Mouse (Mus musculus) ES-Bruce4 (cell line): Measurements from ENCODE around the gene Tmem104. TPM values are rescaled to one million over a fixed set of nuclear protein-coding genes. Genes with fewer than 3 reads are reported as not detected.

ENCODE experiments used
- H3K27ac ChIP-seq: 2 replicates; pipeline ENCODE4 v1.5.1; 2012; ENCODE audit warnings: low read length, inconsistent platforms; ENCODE audit not compliant: insufficient read depth
- H3K27me3 ChIP-seq: 2 replicates; pipeline ENCODE4 v1.6.1; 2012; ENCODE audit warnings: mild to moderate bottlenecking, low read length, inconsistent platforms; ENCODE audit not compliant: control insufficient read depth, poor library complexity, insufficient read depth, severe bottlenecking
- H3K36me3 ChIP-seq: 2 replicates; pipeline ENCODE4 v1.6.1; 2012; ENCODE audit warnings: inconsistent platforms, mild to moderate bottlenecking, low read length, moderate library complexity; ENCODE audit not compliant: control insufficient read depth, poor library complexity, insufficient read depth, severe bottlenecking
- H3K4me1 ChIP-seq: one replicate; pipeline ENCODE4 v1.8.1; 2011; ENCODE audit warnings: low read length; ENCODE audit not compliant: control insufficient read depth, insufficient read depth
- H3K4me3 ChIP-seq: 2 replicates; pipeline ENCODE4 v1.5.1; 2011; ENCODE audit warnings: low read depth, mild to moderate bottlenecking, low read length
- H3K9ac ChIP-seq: 2 replicates; pipeline ENCODE4 v1.6.1; 2012; ENCODE audit warnings: low read depth, mild to moderate bottlenecking, inconsistent platforms; ENCODE audit not compliant: poor library complexity, severe bottlenecking
- H3K9me3 ChIP-seq: replicated peaks from 2 replicates; pipeline ENCODE4 v1.6.1; 2012; ENCODE audit warnings: mild to moderate bottlenecking, low read length, inconsistent platforms; ENCODE audit not compliant: control insufficient read depth, poor library complexity, insufficient read depth, severe bottlenecking
- CTCF ChIP-seq: IDR thresholded peaks from one replicate; pipeline ENCODE4 v1.8.1; 2011; ENCODE audit warnings: low read depth, low read length
- EP300 ChIP-seq: IDR thresholded peaks from 2 replicates; pipeline ENCODE4 v1.6.1; 2011; ENCODE audit warnings: low read depth, low read length; ENCODE audit not compliant: insufficient read depth
- POLR2A ChIP-seq: IDR thresholded peaks from one replicate; pipeline ENCODE4 v1.8.1; 2011; ENCODE audit warnings: low read length; ENCODE audit not compliant: insufficient read depth
- polyA plus RNA-seq: library from polyadenylated mRNA; stranded (reverse); fragments of >200 nt; gene quantifications from 2 replicates; pipeline ENCODE4 v1.2.4, GENCODE M21; 2011; ENCODE audit warnings: low read depth; ENCODE audit not compliant: missing spikeins, insufficient read depth, insufficient read length

The Tmem104 gene
- polyA plus RNA-seq, 1 experiment, result 8.0 TPM

GRCm38 (mm10) chr11:115215123-115215522 is 27.8 kb downstream of the Tmem104 start:
- H3K9me3 ChIP-seq, result no peaks in the 10 kb centered on the region
- no peaks in the 10 kb centered on the region for H3K27me3 ChIP-seq
- H3K4me3 ChIP-seq, result no peak overlapping the region
- H3K4me1 ChIP-seq, result peaks cover 3% of the 10 kb centered on the region
- H3K9ac ChIP-seq, result no peak overlapping the region
- no peak overlapping the region for H3K27ac ChIP-seq
- no peaks in the 10 kb centered on the region for H3K36me3 ChIP-seq
- TF ChIP-seq CTCF (no peak), EP300 (no peak), POLR2A (no peak)

- no peak overlapping the region for H3K4me3 ChIP-seq
- peaks cover 2% of the 10 kb centered on the region for H3K4me1 ChIP-seq
- H3K9me3 ChIP-seq, result no peaks in the 10 kb centered on the region
- H3K9ac ChIP-seq, result no peak overlapping the region
- no peaks in the 10 kb centered on the region for H3K27me3 ChIP-seq
- no peak for TF ChIP-seq EP300
- no peaks in the 10 kb centered on the region for H3K36me3 ChIP-seq
- no peak overlapping the region for H3K27ac ChIP-seq
Observed at GRCm38 (mm10) chr11:115217439-115218410, 30.4 kb downstream of the Tmem104 start.

DNA sequence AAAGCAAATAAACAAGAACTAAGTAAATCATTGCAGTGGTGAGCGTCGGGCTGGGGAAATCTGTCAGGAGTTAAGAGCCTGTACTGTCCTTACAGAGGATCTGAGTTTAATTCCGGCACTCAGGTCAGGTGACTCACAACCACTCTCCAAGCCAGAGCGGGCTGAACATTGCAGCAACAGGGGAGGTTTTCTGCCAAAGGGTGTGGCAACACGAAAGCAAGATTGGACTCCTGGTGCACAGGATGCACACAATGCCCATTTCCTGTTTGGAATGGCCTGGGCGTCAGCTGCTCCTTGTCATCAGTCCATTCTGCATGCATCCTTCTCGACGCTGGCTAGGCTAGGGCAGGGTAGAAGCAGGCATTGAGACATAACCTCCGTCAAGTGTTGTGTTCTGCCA is 32.0 kb downstream of the Tmem104 start:
- Histone ChIP-seq H3K27ac (no peak overlapping the region), H3K4me3 (no peak overlapping the region), H3K4me1 (peaks cover 2% of the 10 kb centered on the region), H3K9me3 (no peaks in the 10 kb centered on the region), H3K36me3 (no peaks in the 10 kb centered on the region), H3K27me3 (no peaks in the 10 kb centered on the region), H3K9ac (no peak overlapping the region)
- TF ChIP-seq POLR2A, result no peak
- no peak for TF ChIP-seq EP300
- TF ChIP-seq CTCF, result no peak

- no peaks in the 10 kb centered on the region for H3K27me3 ChIP-seq
- H3K27ac ChIP-seq, result no peak overlapping the region
Observed at GRCm38 (mm10) chr11:115219685-115220084, 32.4 kb downstream of the Tmem104 start.

GRCm38 (mm10) chr11:115222077-115222476 is 34.8 kb downstream of the Tmem104 start:
- Histone ChIP-seq H3K27me3 (no peaks in the 10 kb centered on the region), H3K36me3 (no peaks in the 10 kb centered on the region), H3K4me1 (peaks cover 2% of the 10 kb centered on the region), H3K27ac (no peak overlapping the region), H3K9ac (no peak overlapping the region), H3K4me3 (no peak overlapping the region), H3K9me3 (no peaks in the 10 kb centered on the region)
- TF ChIP-seq EP300, result no peak
- no peak for TF ChIP-seq CTCF
- TF ChIP-seq POLR2A, result no peak

More at GRCm38 (mm10) chr11:115219685-115220084, 32.4 kb downstream of the Tmem104 start:
- Histone ChIP-seq H3K36me3 (no peaks in the 10 kb centered on the region), H3K9me3 (no peaks in the 10 kb centered on the region), H3K4me1 (peaks cover 2% of the 10 kb centered on the region), H3K9ac (no peak overlapping the region), H3K4me3 (no peak overlapping the region)
- TF ChIP-seq POLR2A (no peak), EP300 (no peak), CTCF (no peak)

GRCm38 (mm10) chr11:115222570-115222969 is 35.3 kb downstream of the Tmem104 start:
- Histone ChIP-seq H3K27me3 (no peaks in the 10 kb centered on the region), H3K36me3 (no peaks in the 10 kb centered on the region), H3K9ac (no peak overlapping the region), H3K4me1 (peaks cover 2% of the 10 kb centered on the region), H3K27ac (no peak overlapping the region), H3K9me3 (no peaks in the 10 kb centered on the region), H3K4me3 (no peak overlapping the region)
- TF ChIP-seq POLR2A (no peak), EP300 (no peak), CTCF (no peak)
